Mouse (Mus musculus): ENCODE measurements at regions not wholly inside any gene's neighbourhood (a gene's known extent, or its start where the extent isn't known, plus 50 kb on each side); places are given as distances from the start of the nearest gene placed in this dataset.

GRCm38 (mm10) chr9:32032521-32033185 lies 83.3 kb upstream of the Arhgap32 start:
- no peaks in the 10 kb centered on the region for H3K36me3 ChIP-seq (ENCODE audit: control insufficient read depth, insufficient read depth, low read length)
- H3K27ac ChIP-seq (ENCODE audit: low read length) = peak overlapping the region; percentile 34; the same call in 1 of the 2 replicates
- H3K4me2 ChIP-seq (ENCODE audit: low read depth, low read length) = peak overlapping the region; percentile 87
- H3K9ac ChIP-seq (ENCODE audit: low read length) = peak overlapping the region; percentile 78
- WGBS = under 1% methylated on average over 43 of the region's 94 CpGs
- peaks cover 14% of the 10 kb centered on the region for H3K4me1 ChIP-seq (replicated peaks; ENCODE audit: control insufficient read depth, insufficient read depth, low read length)
- peak overlapping the region; percentile 75 for H3K4me3 ChIP-seq (ENCODE audit: low read length)
- H3K27me3 ChIP-seq (ENCODE audit: control insufficient read depth, insufficient read depth, low read depth, low read length) = no peaks in the 10 kb centered on the region
- no peaks in the 10 kb centered on the region for H3K9me3 ChIP-seq (ENCODE audit: control insufficient read depth, low read length)
- peak; percentile 59 for ATAC-seq (ENCODE audit: low read depth)

- Histone ChIP-seq H3K27ac (ENCODE audit: low read length) (no peak overlapping the region), H3K4me1 (replicated peaks; ENCODE audit: control insufficient read depth, insufficient read depth, low read length) (peaks cover 10% of the 10 kb centered on the region), H3K36me3 (ENCODE audit: control insufficient read depth, insufficient read depth, low read length) (no peaks in the 10 kb centered on the region), H3K4me3 (ENCODE audit: low read length) (no peak overlapping the region), H3K9me3 (ENCODE audit: control insufficient read depth, low read length) (no peaks in the 10 kb centered on the region), H3K4me2 (ENCODE audit: low read depth, low read length) (peak overlapping the region; percentile 87), H3K9ac (ENCODE audit: low read length) (no peak overlapping the region), H3K27me3 (ENCODE audit: control insufficient read depth, insufficient read depth, low read depth, low read length) (no peaks in the 10 kb centered on the region)
- WGBS = 23% methylated on average over 6 of the region's 6 CpGs
- ATAC-seq (ENCODE audit: low read depth) = no peak
Measured at GRCm38 (mm10) chr9:32033937-32034336, 82.0 kb upstream of the Arhgap32 start.

- Histone ChIP-seq H3K4me3 (ENCODE audit: low read length) (no peak overlapping the region), H3K27ac (ENCODE audit: low read length) (no peak overlapping the region), H3K36me3 (ENCODE audit: control insufficient read depth, insufficient read depth, low read length) (no peaks in the 10 kb centered on the region), H3K4me1 (replicated peaks; ENCODE audit: control insufficient read depth, insufficient read depth, low read length) (peaks cover 6% of the 10 kb centered on the region; the same call in 1 of the 2 replicates), H3K27me3 (ENCODE audit: control insufficient read depth, insufficient read depth, low read depth, low read length) (no peaks in the 10 kb centered on the region), H3K9me3 (ENCODE audit: control insufficient read depth, low read length) (no peaks in the 10 kb centered on the region), H3K4me2 (ENCODE audit: low read depth, low read length) (no peak overlapping the region), H3K9ac (ENCODE audit: low read length) (no peak overlapping the region)
- no peak for ATAC-seq (ENCODE audit: low read depth)
- WGBS = 75% methylated on average over 2 of the region's 2 CpGs
Measured at GRCm38 (mm10) chr9:32039999-32040398, 75.9 kb upstream of the Arhgap32 start.

- no peaks in the 10 kb centered on the region for H3K9me3 ChIP-seq (ENCODE audit: control insufficient read depth, low read length)
- no peak overlapping the region for H3K4me3 ChIP-seq (ENCODE audit: low read length)
- ATAC-seq (ENCODE audit: low read depth) = no peak
- no peaks in the 10 kb centered on the region for H3K36me3 ChIP-seq (ENCODE audit: control insufficient read depth, insufficient read depth, low read length)
- H3K4me2 ChIP-seq (ENCODE audit: low read depth, low read length) = no peak overlapping the region
- no peak overlapping the region for H3K9ac ChIP-seq (ENCODE audit: low read length)
- H3K27me3 ChIP-seq (ENCODE audit: control insufficient read depth, insufficient read depth, low read depth, low read length) = no peaks in the 10 kb centered on the region
- H3K4me1 ChIP-seq (replicated peaks; ENCODE audit: control insufficient read depth, insufficient read depth, low read length) = 0 out of 2 replicates have a peak, but pooled peaks cover 8% of the 10 kb centered on the region
- WGBS = 63% methylated on average over 1 of the region's 1 CpGs
- no peak overlapping the region for H3K27ac ChIP-seq (ENCODE audit: low read length)
Measured at GRCm38 (mm10) chr9:32043344-32043743, 72.6 kb upstream of the Arhgap32 start.

GRCm38 (mm10) chr9:32046791-32047190 lies 69.1 kb upstream of the Arhgap32 start:
- no peaks in the 10 kb centered on the region for H3K36me3 ChIP-seq (ENCODE audit: control insufficient read depth, insufficient read depth, low read length)
- H3K4me1 ChIP-seq (replicated peaks; ENCODE audit: control insufficient read depth, insufficient read depth, low read length) = 0 out of 2 replicates have a peak, but pooled peaks cover 13% of the 10 kb centered on the region
- no peak overlapping the region for H3K9ac ChIP-seq (ENCODE audit: low read length)
- no peak overlapping the region for H3K4me3 ChIP-seq (ENCODE audit: low read length)
- 86% methylated on average over 3 of the region's 3 CpGs for WGBS
- H3K9me3 ChIP-seq (ENCODE audit: control insufficient read depth, low read length) = no peaks in the 10 kb centered on the region
- H3K27ac ChIP-seq (ENCODE audit: low read length) = no peak overlapping the region
- ATAC-seq (ENCODE audit: low read depth) = no peak
- no peaks in the 10 kb centered on the region for H3K27me3 ChIP-seq (ENCODE audit: control insufficient read depth, insufficient read depth, low read depth, low read length)
- H3K4me2 ChIP-seq (ENCODE audit: low read depth, low read length) = no peak overlapping the region

GRCm38 (mm10) chr9:32048941-32049340 lies 67.0 kb upstream of the Arhgap32 start:
- Histone ChIP-seq H3K9me3 (ENCODE audit: control insufficient read depth, low read length) (no peaks in the 10 kb centered on the region), H3K27me3 (ENCODE audit: control insufficient read depth, insufficient read depth, low read depth, low read length) (no peaks in the 10 kb centered on the region), H3K4me2 (ENCODE audit: low read depth, low read length) (no peak overlapping the region), H3K36me3 (ENCODE audit: control insufficient read depth, insufficient read depth, low read length) (no peaks in the 10 kb centered on the region), H3K9ac (ENCODE audit: low read length) (no peak overlapping the region), H3K4me1 (replicated peaks; ENCODE audit: control insufficient read depth, insufficient read depth, low read length) (0 out of 2 replicates have a peak, but pooled peaks cover 9% of the 10 kb centered on the region), H3K4me3 (ENCODE audit: low read length) (no peak overlapping the region), H3K27ac (ENCODE audit: low read length) (no peak overlapping the region)
- no peak for ATAC-seq (ENCODE audit: low read depth)
- WGBS = 49% methylated on average over 7 of the region's 7 CpGs

GRCm38 (mm10) chr9:32049546-32049945 lies 66.4 kb upstream of the Arhgap32 start:
- H3K9ac ChIP-seq (ENCODE audit: low read length) = no peak overlapping the region
- H3K27ac ChIP-seq (ENCODE audit: low read length) = no peak overlapping the region
- no peaks in the 10 kb centered on the region for H3K27me3 ChIP-seq (ENCODE audit: control insufficient read depth, insufficient read depth, low read depth, low read length)
- no peaks in the 10 kb centered on the region for H3K36me3 ChIP-seq (ENCODE audit: control insufficient read depth, insufficient read depth, low read length)
- ATAC-seq (ENCODE audit: low read depth) = no peak
- no peak overlapping the region for H3K4me3 ChIP-seq (ENCODE audit: low read length)
- H3K9me3 ChIP-seq (ENCODE audit: control insufficient read depth, low read length) = no peaks in the 10 kb centered on the region
- 0 out of 2 replicates have a peak, but pooled peaks cover 9% of the 10 kb centered on the region for H3K4me1 ChIP-seq (replicated peaks; ENCODE audit: control insufficient read depth, insufficient read depth, low read length)
- WGBS = 83% methylated on average over 6 of the region's 6 CpGs
- H3K4me2 ChIP-seq (ENCODE audit: low read depth, low read length) = no peak overlapping the region

- H3K27me3 ChIP-seq (ENCODE audit: control insufficient read depth, insufficient read depth, low read depth, low read length) = no peaks in the 10 kb centered on the region
- 43% methylated on average over 4 of the region's 4 CpGs for WGBS
- H3K9me3 ChIP-seq (ENCODE audit: control insufficient read depth, low read length) = no peaks in the 10 kb centered on the region
- no peaks in the 10 kb centered on the region for H3K36me3 ChIP-seq (ENCODE audit: control insufficient read depth, insufficient read depth, low read length)
- no peak overlapping the region for H3K4me3 ChIP-seq (ENCODE audit: low read length)
- H3K27ac ChIP-seq (ENCODE audit: low read length) = no peak overlapping the region
- no peak for ATAC-seq (ENCODE audit: low read depth)
- H3K4me1 ChIP-seq (replicated peaks; ENCODE audit: control insufficient read depth, insufficient read depth, low read length) = peaks cover 6% of the 10 kb centered on the region; the same call in 1 of the 2 replicates
- H3K4me2 ChIP-seq (ENCODE audit: low read depth, low read length) = no peak overlapping the region
- no peak overlapping the region for H3K9ac ChIP-seq (ENCODE audit: low read length)
Measured at GRCm38 (mm10) chr9:32053886-32054615, 61.9 kb upstream of the Arhgap32 start.

GRCm38 (mm10) chr9:32057427-32058115 lies 58.4 kb upstream of the Arhgap32 start:
- no peak for ATAC-seq (ENCODE audit: low read depth)
- 61% methylated on average over 4 of the region's 4 CpGs for WGBS

More at GRCm38 (mm10) chr9:32057427-32058115, 58.4 kb upstream of the Arhgap32 start:
- no peak overlapping the region for H3K27ac ChIP-seq (ENCODE audit: low read length)
- H3K4me1 ChIP-seq (replicated peaks; ENCODE audit: control insufficient read depth, insufficient read depth, low read length) = peaks cover 2% of the 10 kb centered on the region; the same call in 1 of the 2 replicates
- no peak overlapping the region for H3K4me2 ChIP-seq (ENCODE audit: low read depth, low read length)
- H3K4me3 ChIP-seq (ENCODE audit: low read length) = no peak overlapping the region
- no peaks in the 10 kb centered on the region for H3K9me3 ChIP-seq (ENCODE audit: control insufficient read depth, low read length)
- no peaks in the 10 kb centered on the region for H3K27me3 ChIP-seq (ENCODE audit: control insufficient read depth, insufficient read depth, low read depth, low read length)
- H3K9ac ChIP-seq (ENCODE audit: low read length) = no peak overlapping the region
- H3K36me3 ChIP-seq (ENCODE audit: control insufficient read depth, insufficient read depth, low read length) = no peaks in the 10 kb centered on the region

All from lung, embryonic 16.5 days (tissue).